Mouse (Mus musculus): ENCODE results near the gene Gnat1.

DNA sequence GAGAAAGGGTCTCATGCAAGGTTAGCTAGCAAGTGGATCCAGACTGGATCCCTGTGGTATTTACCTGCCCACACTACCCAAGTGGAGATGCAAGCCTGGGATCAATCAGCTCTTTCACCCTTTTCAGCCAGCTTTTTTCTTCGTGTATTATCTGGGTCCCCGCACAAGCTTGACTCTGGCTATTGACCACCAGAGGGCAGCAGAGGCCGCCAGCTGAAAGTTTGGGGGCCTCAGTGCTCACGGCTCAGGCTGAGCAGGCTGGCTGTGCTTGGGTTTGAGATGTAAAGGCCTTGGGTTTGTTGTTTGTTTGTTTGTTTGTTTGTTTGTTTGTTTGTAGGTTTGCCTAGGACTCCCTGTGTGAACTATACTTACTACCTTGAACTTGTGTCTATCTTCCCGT is 33.9 kb downstream of the Gnat1 start:
- TF ChIP-seq POLR2A (IDR thresholded peaks at IDR 0.05; ENCODE audit: borderline replicate concordance, extremely low read depth, low read depth, low read length), result no peak
- TF ChIP-seq CTCF (IDR thresholded peaks at IDR 0.05; ENCODE audit: insufficient read depth, low read length), result peak; percentile 71
